Mouse (Mus musculus) adrenal gland, postnatal 14 days (tissue): ENCODE measurements around the gene Ap1g2. TPM values are rescaled to one million over a fixed set of nuclear protein-coding genes. Genes with fewer than 3 reads are reported as not detected.

ENCODE experiments used
- DNase-seq: peaks from one replicate; pipeline ENCODE4 v3.0.0; 2021; ENCODE audit warnings: mixed read lengths
- total RNA-seq: library from RNA; stranded (reverse); gene quantifications from 2 replicates; pipeline ENCODE4 v1.2.3, GENCODE M21; 2021

Gene Ap1g2
- total RNA-seq, 1 experiment from 2014 or later, result 26.6 TPM

GRCm38 (mm10) chr14:55089199-55089947 lies 17.0 kb downstream of the Ap1g2 start:
- DNase-seq, result peak; percentile 37

GRCm38 (mm10) chr14:55086009-55086514 lies 20.3 kb downstream of the Ap1g2 start:
- DNase-seq, result no peak

- peak; percentile 57 for DNase-seq
Observed at GRCm38 (mm10) chr14:55085324-55086008, 20.9 kb downstream of the Ap1g2 start.

- DNase-seq, result no peak
Observed at GRCm38 (mm10) chr14:55083481-55083880, 22.9 kb downstream of the Ap1g2 start.

GRCm38 (mm10) chr14:55081105-55081504 lies 25.3 kb downstream of the Ap1g2 start:
- DNase-seq, result no peak

GRCm38 (mm10) chr14:55079214-55079970 lies 27.0 kb downstream of the Ap1g2 start:
- DNase-seq, result peak; percentile 85

- no peak for DNase-seq
Observed at GRCm38 (mm10) chr14:55078366-55078989, 27.9 kb downstream of the Ap1g2 start.

GRCm38 (mm10) chr14:55077481-55078365 lies 28.7 kb downstream of the Ap1g2 start:
- DNase-seq, result no peak

- no peak for DNase-seq
Observed at GRCm38 (mm10) chr14:55076956-55077355, 29.4 kb downstream of the Ap1g2 start.

- no peak for DNase-seq
Observed at GRCm38 (mm10) chr14:55076224-55076623, 30.2 kb downstream of the Ap1g2 start.

GRCm38 (mm10) chr14:55074416-55074815 lies 32.0 kb downstream of the Ap1g2 start:
- DNase-seq, result no peak

GRCm38 (mm10) chr14:55071756-55072155 lies 34.6 kb downstream of the Ap1g2 start:
- DNase-seq, result peak; percentile 42

GRCm38 (mm10) chr14:55066042-55066441 lies 40.4 kb downstream of the Ap1g2 start:
- DNase-seq, result no peak

- no peak for DNase-seq
Observed at GRCm38 (mm10) chr14:55065391-55065790, 41.0 kb downstream of the Ap1g2 start.

GRCm38 (mm10) chr14:55064481-55065370 lies 41.7 kb downstream of the Ap1g2 start:
- DNase-seq, result no peak

GRCm38 (mm10) chr14:55063581-55064381 lies 42.6 kb downstream of the Ap1g2 start:
- peak; percentile 37 for DNase-seq

- DNase-seq, result no peak
Observed at GRCm38 (mm10) chr14:55063117-55063516, 43.3 kb downstream of the Ap1g2 start.

- DNase-seq, result peak; percentile 38
Observed at GRCm38 (mm10) chr14:55062626-55063025, 43.8 kb downstream of the Ap1g2 start.

- DNase-seq, result no peak
Observed at GRCm38 (mm10) chr14:55061845-55062244, 44.5 kb downstream of the Ap1g2 start.
